Mouse (Mus musculus): ENCODE results near the gene Srsf9.
"Not testable (repeated sequence)": the region's sequence is repeated elsewhere in the genome, so short reads cannot be mapped to it uniquely, and the experiment has no call there.

Gene Srsf9

GRCm38 (mm10) chr5:115373441-115374203, 46.6 kb downstream of the Srsf9 start:
- no peak for DNase-seq (ENCODE audit: low spot score in 2 of 2)

GRCm38 (mm10) chr5:115374204-115374820, 47.3 kb downstream of the Srsf9 start:
- no peak for DNase-seq (ENCODE audit: low spot score in 2 of 2)

- DNase-seq (ENCODE audit: low spot score in 2 of 2), result no peak
Observed at GRCm38 (mm10) chr5:115375436-115375835, 48.5 kb downstream of the Srsf9 start.

GRCm38 (mm10) chr5:115378882-115379281, 51.9 kb downstream of the Srsf9 start:
- DNase-seq (ENCODE audit: low spot score in 2 of 2), result not testable (repeated sequence)
